ENCODE assay signal across 10 mouse cellular contexts in genomic region chr16:33859988-33860700, GRCm38 (mm10). TPM values are rescaled to one million over a fixed set of nuclear protein-coding genes. Genes with fewer than 3 reads are reported as not detected.
A peak's percentile ranks its signal among the peaks of the same experiment; 100 is the strongest.
DNase-seq lines count a peak whose midpoint lies in the region; ATAC-seq lines count a peak whose summit lies in the region.
"Had no signal": no experiment of that assay in that cellular context is flagged by ENCODE, and none has a peak within 500 bp of the region (broad histone marks: within the 10 kb centered on the region; RNA-seq: fewer than 3 reads in every experiment).

No protein-coding gene starts in this region.

- 0 out of 2 replicates have a peak overlapping the region, but pooled peaks have one; percentile 30 for H3K9ac ChIP-seq in midbrain, embryonic 11.5 days (ENCODE audit: low read length)

- peak; percentile 74 for DNase-seq in ovary, postnatal 36 days (ENCODE audit: low spot score)
- DNase-seq in ovary, postnatal 10 days (ENCODE audit: low spot score): no peak
- peak; percentile 87 to 91 for DNase-seq in heart, adult 18-20 months
- peak; percentile 93 for DNase-seq in kidney, adult 11 months
- peak; percentile 76 to 91 for DNase-seq in left cerebral cortex, postnatal 14 days (ENCODE audit: low spot score in 2 of 2)
- DNase-seq in midbrain, embryonic 11.5 days (ENCODE audit: low spot score, missing footprints): peak; percentile 87
- DNase-seq in testis, postnatal 10 days (ENCODE audit: low spot score): peak; percentile 77

- H3K27ac ChIP-seq in midbrain, embryonic 11.5 days (ENCODE audit: low read depth, low read length): no peak overlapping the region
- H3K27ac ChIP-seq: macrophage had no signal

- H3K27me3 ChIP-seq in midbrain, embryonic 11.5 days (ENCODE audit: control insufficient read depth, insufficient read depth, low read length): no peaks in the 10 kb centered on the region

- H3K4me3 ChIP-seq in midbrain, embryonic 11.5 days (ENCODE audit: low read depth, low read length): no peak overlapping the region

- H3K36me3 ChIP-seq in midbrain, embryonic 11.5 days (ENCODE audit: control insufficient read depth, insufficient read depth, low read length): no peaks in the 10 kb centered on the region
- H3K36me3 ChIP-seq: G1E had no signal

- peak overlapping the region; percentile 26; the same call in 1 of the 2 replicates for H3K4me2 ChIP-seq in midbrain, embryonic 11.5 days

- H3K4me1 ChIP-seq in midbrain, embryonic 11.5 days (ENCODE audit: control insufficient read depth, insufficient read depth, low read length): no peaks in the 10 kb centered on the region

- intact Hi-C loops in left cerebral cortex, postnatal 14 days (cut with DNase I): no loop called here

- H3K9me3 ChIP-seq in midbrain, embryonic 11.5 days (ENCODE audit: control insufficient read depth, low read length): no peaks in the 10 kb centered on the region
- H3K9me3 ChIP-seq: G1E had no signal

- 45% methylated on average over 14 of the region's 14 CpGs for WGBS in midbrain, embryonic 11.5 days

- ATAC-seq in common myeloid progenitor, adult 5-6 weeks (replicated peaks; ENCODE audit: low read depth, poor library complexity, severe bottlenecking): peak; percentile 72
- ATAC-seq in midbrain, embryonic 11.5 days (ENCODE audit: low FRiP score): no peak

RNA-seq across cellular contexts. Expression of gene Itgb5, which starts 30.7 kb away (rescaled TPM):
- total RNA-seq in common myeloid progenitor, adult 5-6 weeks (2017): 9.1 and 10.3 TPM in 2 replicates
- 10 to 100 TPM; 91.3 to 97.2 TPM for total RNA-seq in heart, adult 18-20 months (2021)
- 10 to 100 TPM; 32.5 to 32.7 TPM for total RNA-seq in left cerebral cortex, postnatal 14 days (2021)
- 22.0 and 23.2 TPM in 2 replicates for polyA plus RNA-seq in midbrain, embryonic 11.5 days (2014; fragmentation: Nextera tagmentation; extraction: Ambion mirVana)
